Mouse (Mus musculus): ENCODE results near the gene Hoxa7. TPM values are rescaled to one million over a fixed set of nuclear protein-coding genes. Genes with fewer than 3 reads are reported as not detected.

The Hoxa7 gene
- polyA plus RNA-seq, 2 experiments: 10.1 to 15.8 TPM

- no peaks in the 10 kb centered on the region for H3K9me3 ChIP-seq (ENCODE audit: control insufficient read depth, low read length)
- 0 out of 2 replicates have a peak, but pooled peaks cover 6% of the 10 kb centered on the region for H3K36me3 ChIP-seq (ENCODE audit: control insufficient read depth, insufficient read depth, low read length)
- H3K27ac ChIP-seq (replicated peaks; ENCODE audit: low read depth, low read length): peak within 1 kb of the TSS; percentile 99
- WGBS: 2% methylated on average over 35 of the region's 35 CpGs
- peak within 1 kb of the TSS; percentile 100 for H3K9ac ChIP-seq (ENCODE audit: low read depth, low read length, severe bottlenecking)
- peaks cover 38% of the 10 kb centered on the region for H3K4me1 ChIP-seq (ENCODE audit: control insufficient read depth, insufficient read depth, low read length)
- TF ChIP-seq POLR2A (IDR thresholded peaks at IDR 0.05; ENCODE audit: borderline replicate concordance, extremely low read depth, insufficient read depth, insufficient read length): peak; percentile 43; the same call in 1 of the 2 replicates
- H3K4me3 ChIP-seq (replicated peaks; ENCODE audit: low read length): peak within 1 kb of the TSS; percentile 90
- ATAC-seq (ENCODE audit: low FRiP score, low read depth): peak; percentile 55
- H3K27me3 ChIP-seq (ENCODE audit: control insufficient read depth, insufficient read depth, low read length): no peaks in the 10 kb centered on the region
- H3K4me2 ChIP-seq (replicated peaks; ENCODE audit: low read depth, low read length, severe bottlenecking): peak within 1 kb of the TSS; percentile 96
- peak; percentile 95 for DNase-seq (ENCODE audit: low spot score)
Observed at GRCm38 (mm10) chr6:52240389-52241000, 18.8 kb upstream of the Hoxa7 start, which contains the start of gene Hoxa10. Gene Hoxa10, minus strand, starts transcription at chr6:52240854.

DNA sequence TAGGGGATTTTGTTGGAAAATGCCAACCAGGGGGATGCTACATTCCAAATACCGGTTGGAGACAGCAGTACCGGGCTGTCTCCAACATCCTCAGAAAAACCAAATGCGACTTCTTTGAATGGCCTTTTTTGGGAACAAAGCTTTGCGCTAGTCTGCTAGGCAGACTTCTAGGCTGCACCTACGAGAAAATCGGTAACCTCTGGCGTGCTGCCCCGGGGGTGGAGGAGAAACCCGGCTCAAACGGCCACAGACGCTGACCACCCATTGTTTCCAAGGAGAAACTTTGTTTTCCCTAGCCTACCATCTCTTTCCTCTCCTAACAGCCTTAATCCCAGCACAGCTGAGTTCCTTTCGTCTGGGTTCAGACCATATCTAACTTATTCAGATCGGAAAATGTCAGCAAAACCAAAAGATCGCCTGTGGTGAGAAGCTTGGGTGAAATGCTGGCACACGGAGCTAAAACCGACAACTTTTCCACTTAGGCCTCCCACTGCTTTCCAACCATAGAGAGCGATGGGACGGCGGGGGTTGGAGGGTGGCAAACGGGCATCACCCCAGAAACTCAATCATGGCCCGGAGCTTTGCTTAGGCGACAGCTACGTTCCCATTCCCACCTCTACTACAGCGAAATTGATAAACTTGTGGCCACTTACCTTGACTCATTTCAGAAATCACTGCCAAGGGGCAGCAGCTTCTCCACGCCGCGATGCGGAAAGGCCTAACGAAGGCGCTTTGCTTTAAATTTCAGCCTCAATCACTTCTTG is 18.2 kb upstream of the Hoxa7 start:
- Histone ChIP-seq H3K4me1 (ENCODE audit: control insufficient read depth, insufficient read depth, low read length) (peaks cover 40% of the 10 kb centered on the region), H3K9me3 (ENCODE audit: control insufficient read depth, low read length) (no peaks in the 10 kb centered on the region), H3K27me3 (ENCODE audit: control insufficient read depth, insufficient read depth, low read length) (no peaks in the 10 kb centered on the region), H3K4me2 (replicated peaks; ENCODE audit: low read depth, low read length, severe bottlenecking) (peak overlapping the region; percentile 96), H3K27ac (replicated peaks; ENCODE audit: low read depth, low read length) (peak overlapping the region; percentile 99), H3K9ac (ENCODE audit: low read depth, low read length, severe bottlenecking) (peak overlapping the region; percentile 100), H3K36me3 (ENCODE audit: control insufficient read depth, insufficient read depth, low read length) (0 out of 2 replicates have a peak, but pooled peaks cover 6% of the 10 kb centered on the region), H3K4me3 (replicated peaks; ENCODE audit: low read length) (peak overlapping the region; percentile 90)
- no peak for DNase-seq (ENCODE audit: low spot score)
- no peak for ATAC-seq (ENCODE audit: low FRiP score, low read depth)
- under 1% methylated on average over 30 of the region's 30 CpGs for WGBS
- TF ChIP-seq POLR2A (IDR thresholded peaks at IDR 0.05; ENCODE audit: borderline replicate concordance, extremely low read depth, insufficient read depth, insufficient read length): no peak

DNA sequence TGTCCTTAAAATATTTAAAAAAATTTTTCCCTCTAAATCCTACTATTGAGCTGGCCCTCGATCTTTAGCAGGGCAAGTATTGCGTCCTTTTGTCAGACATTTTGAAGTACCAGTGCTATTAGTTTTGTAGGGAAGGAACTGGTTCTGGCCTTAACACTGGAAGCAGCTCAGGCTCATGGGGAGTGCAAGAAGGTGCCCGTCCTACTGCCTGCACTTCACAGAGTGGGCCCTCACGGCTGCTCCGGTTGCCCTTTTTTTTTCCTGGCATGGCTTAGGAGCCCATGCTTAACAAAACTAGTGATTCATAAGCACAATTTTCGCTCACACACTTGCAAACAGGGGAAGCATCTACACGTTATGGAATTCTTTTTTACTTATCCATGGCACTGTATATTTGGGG is 17.3 kb upstream of the Hoxa7 start:
- 4% methylated on average over 7 of the region's 7 CpGs for WGBS
- peaks cover 9% of the 10 kb centered on the region for H3K36me3 ChIP-seq (ENCODE audit: control insufficient read depth, insufficient read depth, low read length)
- ATAC-seq (ENCODE audit: low FRiP score, low read depth) (no peak), DNase-seq (ENCODE audit: low spot score) (no peak)
- H3K4me3 ChIP-seq (replicated peaks; ENCODE audit: low read length): peak overlapping the region; percentile 90
- no peaks in the 10 kb centered on the region for H3K27me3 ChIP-seq (ENCODE audit: control insufficient read depth, insufficient read depth, low read length)
- no peaks in the 10 kb centered on the region for H3K9me3 ChIP-seq (ENCODE audit: control insufficient read depth, low read length)
- peak overlapping the region; percentile 99 for H3K27ac ChIP-seq (replicated peaks; ENCODE audit: low read depth, low read length)
- no peak for TF ChIP-seq POLR2A (IDR thresholded peaks at IDR 0.05; ENCODE audit: borderline replicate concordance, extremely low read depth, insufficient read depth, insufficient read length)
- peak overlapping the region; percentile 100 for H3K9ac ChIP-seq (ENCODE audit: low read depth, low read length, severe bottlenecking)
- H3K4me2 ChIP-seq (replicated peaks; ENCODE audit: low read depth, low read length, severe bottlenecking): peak overlapping the region; percentile 96
- H3K4me1 ChIP-seq (ENCODE audit: control insufficient read depth, insufficient read depth, low read length): peaks cover 39% of the 10 kb centered on the region

DNA sequence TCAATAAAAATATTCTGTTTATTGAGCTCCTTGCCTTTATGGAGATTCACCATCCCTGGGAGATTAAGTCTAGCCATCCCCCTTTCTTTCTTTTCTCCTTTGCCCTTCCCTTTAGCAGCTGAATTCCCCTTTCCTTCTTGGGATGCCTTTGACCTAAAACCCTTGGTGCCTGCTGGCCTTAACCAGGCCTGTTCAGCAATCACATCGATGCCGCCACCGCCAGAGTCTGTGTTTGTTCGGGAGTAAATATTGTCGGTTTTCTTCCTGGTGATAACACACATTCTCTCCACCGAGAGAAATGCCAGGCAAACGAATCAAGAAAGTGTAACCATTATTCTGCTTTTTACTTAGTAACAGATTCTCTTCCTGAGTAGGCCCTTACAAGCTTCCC is 16.5 kb upstream of the Hoxa7 start:
- ATAC-seq (ENCODE audit: low FRiP score, low read depth) (no peak), DNase-seq (ENCODE audit: low spot score) (no peak)
- peaks cover 31% of the 10 kb centered on the region for H3K4me1 ChIP-seq (ENCODE audit: control insufficient read depth, insufficient read depth, low read length)
- TF ChIP-seq POLR2A (IDR thresholded peaks at IDR 0.05; ENCODE audit: borderline replicate concordance, extremely low read depth, insufficient read depth, insufficient read length): no peak
- H3K9me3 ChIP-seq (ENCODE audit: control insufficient read depth, low read length): no peaks in the 10 kb centered on the region
- no peaks in the 10 kb centered on the region for H3K27me3 ChIP-seq (ENCODE audit: control insufficient read depth, insufficient read depth, low read length)
- peak overlapping the region; percentile 90 for H3K4me3 ChIP-seq (replicated peaks; ENCODE audit: low read length)
- peak overlapping the region; percentile 96 for H3K4me2 ChIP-seq (replicated peaks; ENCODE audit: low read depth, low read length, severe bottlenecking)
- peak overlapping the region; percentile 99 for H3K27ac ChIP-seq (replicated peaks; ENCODE audit: low read depth, low read length)
- peak overlapping the region; percentile 100 for H3K9ac ChIP-seq (ENCODE audit: low read depth, low read length, severe bottlenecking)
- peaks cover 17% of the 10 kb centered on the region for H3K36me3 ChIP-seq (ENCODE audit: control insufficient read depth, insufficient read depth, low read length)
- 7% methylated on average over 7 of the region's 7 CpGs for WGBS

DNA sequence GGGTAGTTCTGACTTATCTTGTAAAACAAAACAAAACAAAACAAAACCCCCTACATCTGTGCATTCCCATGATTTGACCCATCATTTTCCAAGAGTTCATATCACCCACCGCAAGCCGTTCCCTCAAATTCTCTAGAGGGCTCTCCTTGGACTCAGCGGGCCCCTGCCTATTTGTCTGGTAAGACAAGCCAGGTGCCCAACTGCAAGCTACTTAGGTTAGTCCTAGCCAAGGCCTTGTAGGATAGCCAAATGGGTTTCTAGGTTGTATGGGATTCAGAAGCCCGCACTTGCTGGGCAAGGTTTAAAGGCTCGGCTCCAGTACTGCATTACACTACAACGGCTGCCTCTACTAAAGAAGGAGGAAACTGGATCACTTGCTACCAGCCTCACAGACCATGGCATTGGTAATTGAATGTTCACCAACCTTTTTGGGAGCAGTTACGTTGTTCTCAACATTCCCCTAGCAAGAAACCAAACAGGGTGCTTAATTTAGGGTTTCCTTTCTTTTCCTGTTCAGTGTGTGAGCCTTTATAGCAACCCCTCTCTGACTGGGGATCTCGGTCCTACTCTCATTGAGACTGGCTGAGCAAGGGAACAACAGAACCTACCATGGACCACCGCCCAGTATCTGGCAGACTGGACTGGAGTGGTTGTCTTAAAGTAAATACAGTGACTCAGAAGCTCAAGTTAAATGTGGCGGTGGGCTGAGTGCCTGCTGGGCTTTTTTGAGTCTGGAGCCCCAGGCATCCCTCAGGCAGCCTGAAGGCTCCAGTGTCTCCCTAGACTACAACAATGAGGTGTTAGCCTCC is 15.9 kb upstream of the Hoxa7 start:
- H3K27me3 ChIP-seq (ENCODE audit: control insufficient read depth, insufficient read depth, low read length): no peaks in the 10 kb centered on the region
- H3K36me3 ChIP-seq (ENCODE audit: control insufficient read depth, insufficient read depth, low read length): peaks cover 20% of the 10 kb centered on the region
- peak overlapping the region; percentile 99 for H3K27ac ChIP-seq (replicated peaks; ENCODE audit: low read depth, low read length)
- H3K4me3 ChIP-seq (replicated peaks; ENCODE audit: low read length): peak overlapping the region; percentile 90
- 8% methylated on average over 10 of the region's 10 CpGs for WGBS
- H3K9me3 ChIP-seq (ENCODE audit: control insufficient read depth, low read length): no peaks in the 10 kb centered on the region
- DNase-seq (ENCODE audit: low spot score) (no peak), ATAC-seq (ENCODE audit: low FRiP score, low read depth) (no peak)
- peak overlapping the region; percentile 96 for H3K4me2 ChIP-seq (replicated peaks; ENCODE audit: low read depth, low read length, severe bottlenecking)
- TF ChIP-seq POLR2A (IDR thresholded peaks at IDR 0.05; ENCODE audit: borderline replicate concordance, extremely low read depth, insufficient read depth, insufficient read length): no peak
- H3K9ac ChIP-seq (ENCODE audit: low read depth, low read length, severe bottlenecking): peak overlapping the region; percentile 100
- H3K4me1 ChIP-seq (ENCODE audit: control insufficient read depth, insufficient read depth, low read length): peaks cover 25% of the 10 kb centered on the region
